Mouse (Mus musculus) neutrophil, adult 65 days (primary cell): ENCODE measurements around the gene Vps37c. TPM values are rescaled to one million over a fixed set of nuclear protein-coding genes. Genes with fewer than 3 reads are reported as not detected.

Experiments used
- total RNA-seq: library from RNA; stranded (reverse); gene quantifications from 2 replicates; pipeline ENCODE4 v1.2.4, GENCODE M21; 2023

Gene Vps37c
- total RNA-seq, result 52.3 and 63.6 TPM in 2 replicates

DNA sequence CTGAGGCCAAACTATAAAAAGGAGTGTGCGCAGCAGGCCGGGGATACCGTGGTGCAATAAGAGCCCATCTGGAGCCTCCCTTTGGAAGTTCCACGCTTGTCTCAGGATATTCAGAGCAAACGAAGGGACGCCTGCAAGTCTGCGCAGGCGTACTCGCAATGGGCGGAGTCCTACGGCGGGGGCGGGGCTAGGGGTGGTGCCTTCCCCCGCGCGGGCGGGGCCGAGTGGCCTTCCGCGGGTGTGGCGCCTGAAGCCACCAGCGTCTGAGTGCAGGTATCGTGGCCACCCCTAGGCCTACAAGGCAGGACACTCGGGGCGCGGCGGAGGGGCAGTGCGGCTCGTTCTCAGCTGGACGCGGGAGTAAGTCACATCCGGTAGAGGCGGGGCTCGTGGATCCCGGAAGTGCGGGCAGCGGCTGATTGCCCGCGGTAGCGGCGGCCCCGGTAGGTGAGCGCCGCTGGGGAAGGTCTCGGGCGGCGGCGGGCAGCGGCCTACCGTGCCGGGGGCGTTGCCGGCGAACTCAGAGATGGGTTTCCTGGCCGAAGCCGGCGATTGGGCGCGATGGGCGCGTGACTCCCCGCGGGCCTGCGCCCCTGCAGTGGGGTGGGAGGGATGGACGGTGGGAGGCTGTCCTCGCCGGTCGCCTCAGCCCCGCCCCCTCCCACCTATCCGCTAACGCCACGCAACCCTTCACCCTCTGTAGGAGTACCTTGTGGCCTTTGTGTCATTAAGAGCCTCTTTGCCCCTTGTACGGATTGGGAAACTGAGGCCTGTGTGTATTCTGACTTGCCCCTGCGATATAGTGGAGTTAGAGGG is at the start of gene Vps37c:
TSS of gene Vps37c (plus strand) at position 199 of the 816 bp plus-strand sequence.

DNA sequence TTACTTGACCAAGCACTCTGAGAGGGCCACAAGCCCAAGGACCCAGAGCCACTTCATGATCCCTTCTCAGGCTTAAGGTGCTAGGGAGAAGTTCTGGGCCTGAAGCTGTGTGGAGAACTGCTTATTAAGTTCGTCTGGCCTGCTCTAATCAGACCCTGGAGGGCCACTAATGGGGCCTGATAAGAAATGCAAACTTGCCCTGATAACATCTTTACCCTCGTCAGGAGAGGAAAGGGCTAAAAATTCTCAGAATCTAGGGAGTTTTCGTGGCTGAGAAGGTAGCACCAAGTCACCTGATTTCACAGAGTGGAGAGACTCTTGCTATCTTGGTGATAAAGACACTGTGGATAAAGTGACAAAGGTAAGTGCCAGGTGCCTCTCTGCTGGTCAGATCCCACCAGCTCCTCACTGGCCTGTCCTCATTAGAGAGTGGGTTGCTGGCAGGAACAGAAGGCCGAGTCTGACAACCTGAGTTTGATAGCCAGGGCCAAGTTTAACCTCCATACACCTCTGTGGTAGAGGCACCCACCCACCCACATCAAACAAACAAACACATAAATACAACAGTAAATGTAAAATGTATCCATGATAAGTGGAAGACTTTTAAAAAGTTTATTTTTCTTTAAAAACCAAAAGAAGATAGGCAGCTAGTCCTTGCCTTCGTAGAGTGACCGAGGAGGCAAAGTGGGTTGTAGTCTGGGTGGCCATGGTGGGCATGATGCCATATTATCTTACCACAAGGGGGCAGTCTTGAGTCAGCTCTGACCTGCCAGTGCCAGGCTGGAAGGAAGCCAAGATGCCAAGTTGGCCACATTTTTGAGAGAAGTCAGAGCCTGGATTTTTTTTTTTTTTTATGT is 10.4 kb upstream of the Vps37c start, which contains the start of gene Pga5:
TSS of gene Pga5 (minus strand) at position 157 of the 857 bp plus-strand sequence.

DNA sequence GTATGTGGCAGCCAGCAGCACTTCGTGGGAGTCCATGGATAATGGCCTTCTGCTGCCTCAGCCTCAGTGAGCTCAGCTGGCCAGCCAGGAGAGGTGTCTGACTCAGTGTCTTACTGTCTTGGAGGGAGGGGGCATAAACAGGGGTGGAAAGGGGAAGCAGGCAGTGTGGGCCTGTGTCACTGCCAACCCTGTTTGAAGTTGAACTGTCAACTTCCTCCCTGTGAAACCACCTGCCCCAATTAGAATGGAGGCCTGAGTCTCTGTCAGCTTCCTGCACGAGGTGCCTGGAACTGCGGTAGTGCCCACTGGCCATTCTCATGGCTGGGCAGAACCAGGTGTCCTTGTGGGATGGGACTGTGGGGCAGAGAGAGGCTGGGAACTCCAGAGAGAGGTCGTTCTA is 50.3 kb downstream of the Vps37c start, which contains the start of gene Cd5:
TSS of gene Cd5 (minus strand) at position 192 of the 400 bp plus-strand sequence.

Other genes starting within 250 kb of the Vps37c start
- gene Lrrc10b, start 231.3 kb upstream of the Vps37c start, total RNA-seq, result not detected in 2 replicates
- gene Ppp1r32, start 205.8 kb upstream of the Vps37c start, total RNA-seq, result 3.4 and 3.9 TPM in 2 replicates
- 91.5 and 118 TPM in 2 replicates for gene Cpsf7, start 163.5 kb upstream of the Vps37c start, total RNA-seq
- gene Sdhaf2, start 162.6 kb upstream of the Vps37c start, total RNA-seq, result 31.8 and 37.5 TPM in 2 replicates
- 45.2 and 52.3 TPM in 2 replicates for gene Tmem216, start 132.5 kb upstream of the Vps37c start, total RNA-seq
- 39.6 and 52.2 TPM in 2 replicates for gene Cyb561a3, start 111.6 kb upstream of the Vps37c start, total RNA-seq
- gene Tmem138, start 111.4 kb upstream of the Vps37c start, total RNA-seq, result 5.4 and 6.8 TPM in 2 replicates
- 76.8 and 83.0 TPM in 2 replicates for gene Ddb1, start 83.4 kb upstream of the Vps37c start, total RNA-seq
- gene Tkfc, start 83.1 kb upstream of the Vps37c start, total RNA-seq, result 5.7 and 9.3 TPM in 2 replicates
- gene Vwce, start 54.5 kb upstream of the Vps37c start, total RNA-seq, result 0.25 and 1.0 TPM in 2 replicates
- gene Pga5, start 10.7 kb upstream of the Vps37c start, total RNA-seq, result not detected in 2 replicates
- gene Cd5, start 50.3 kb downstream of the Vps37c start, total RNA-seq, result 0.84 and 1.2 TPM in 2 replicates
- 1.7 and 2.6 TPM in 2 replicates for gene Cd6, start 141.3 kb downstream of the Vps37c start, total RNA-seq
- gene Slc15a3, start 151.0 kb downstream of the Vps37c start, total RNA-seq, result 218 and 238 TPM in 2 replicates
- gene Tmem132a, start 181.2 kb downstream of the Vps37c start, total RNA-seq, result 0.29 and 0.54 TPM in 2 replicates
- 19.3 and 21.2 TPM in 2 replicates for gene Tmem109, start 193.3 kb downstream of the Vps37c start, total RNA-seq
- gene Prpf19, start 206.5 kb downstream of the Vps37c start, total RNA-seq, result 51.2 and 52.9 TPM in 2 replicates
- not detected in 2 replicates for gene Zp1, start 231.9 kb downstream of the Vps37c start, total RNA-seq
- gene Ptgdr2, start 248.4 kb downstream of the Vps37c start, total RNA-seq, result not detected in 2 replicates